31 mouse cellular contexts compared by ENCODE assay signal in genomic region chrX:7288976-7289375, GRCm38 (mm10). TPM values are rescaled to one million over a fixed set of nuclear protein-coding genes. Genes with fewer than 3 reads are reported as not detected.
DNase-seq lines count a peak whose midpoint lies in the region; ATAC-seq and TF ChIP-seq lines count a peak whose summit lies in the region.
"Had no signal": no experiment of that assay in that cellular context is flagged by ENCODE, and none has a peak within 500 bp of the region (broad histone marks: within the 10 kb centered on the region; RNA-seq: fewer than 3 reads in every experiment).

No protein-coding gene starts in this region.

- H3K27ac ChIP-seq in kidney, postnatal 0 days: no peak overlapping the region
- H3K27ac ChIP-seq in kidney, adult 2 months (ENCODE audit: insufficient read depth, low read depth, low read length): no peak overlapping the region
- H3K27ac ChIP-seq: embryonic facial prominence, embryonic 13.5 days; heart, adult 2 months; layer of hippocampus, adult 2 months; liver, embryonic 14.5 days; lung, embryonic 15.5 days; midbrain, embryonic 13.5 days; stomach, embryonic 15.5 days had no signal

- no peak for ATAC-seq in kidney, postnatal 0 days (replicated peaks; ENCODE audit: low FRiP score, low read depth)
- ATAC-seq in cerebellum, adult (ENCODE audit: insufficient number of reproducible peaks, low FRiP score, low TSS enrichment): no peak
- ATAC-seq: activated CD4-positive, CD25-positive, alpha-beta regulatory T cell, adult 4 months; forebrain, postnatal 0 days; intestine, embryonic 16.5 days; midbrain, embryonic 13.5 days had no signal

- H3K9me3 ChIP-seq in kidney, postnatal 0 days (replicated peaks; ENCODE audit: low read length): no peaks in the 10 kb centered on the region
- H3K9me3 ChIP-seq: embryonic facial prominence, embryonic 13.5 days; heart, embryonic 12.5 days; lung, embryonic 15.5 days; midbrain, embryonic 13.5 days; stomach, embryonic 15.5 days had no signal

- H3K4me3 ChIP-seq in kidney, postnatal 0 days (replicated peaks; ENCODE audit: low read depth, low read length): no peak overlapping the region
- no peak overlapping the region for H3K4me3 ChIP-seq in kidney, adult 2 months (ENCODE audit: insufficient read depth, low read depth, low read length)
- H3K4me3 ChIP-seq: embryonic facial prominence, embryonic 13.5 days; erythroblast, embryonic 14.5 days; heart, adult 2 months; heart, embryonic 12.5 days; layer of hippocampus, adult 2 months; lung, embryonic 15.5 days; megakaryocyte, embryonic 14.5 days; midbrain, embryonic 13.5 days; stomach, embryonic 15.5 days had no signal

- WGBS in kidney, postnatal 0 days: 28% methylated on average over 2 of the region's 2 CpGs
- whole genome bisulfite sequencing in kidney, adult 2 months: 5% methylated on average over 2 of the region's 2 CpGs

- no peak overlapping the region for H3K4me2 ChIP-seq in kidney, postnatal 0 days (ENCODE audit: low read length)
- H3K4me2 ChIP-seq: embryonic facial prominence, embryonic 13.5 days; heart, embryonic 12.5 days; lung, embryonic 15.5 days; midbrain, embryonic 13.5 days; stomach, embryonic 15.5 days had no signal

- peak; percentile 17 for DNase-seq in kidney, postnatal 0 days (ENCODE audit: low spot score)
- DNase-seq in kidney, adult 2 months: no peak
- DNase-seq in R1 (ENCODE audit: low read depth, low spot score): peak; percentile 3
- DNase-seq in embryo, embryonic 10 days (ENCODE audit: low spot score): peak; percentile 32
- DNase-seq in mesoderm, embryonic 11.5 days (ENCODE audit: low read depth, low spot score): peak; percentile 34
- no peak for DNase-seq in heart, postnatal 36 days
- no peak for DNase-seq in adrenal gland, adult (ENCODE audit: inconsistent age in 2 of 2, low spot score in 1 of 2)
- DNase-seq: adrenal gland, adult 8-10 months; B cell, adult 2 months; cerebellum, adult 11-12 months; cerebellum, adult 9-11 months; forebrain, postnatal 0 days; heart, adult 2 months; kidney, adult 9 months; kidney, postnatal 36 days; left cerebral cortex, postnatal 4 days; right cerebral cortex, postnatal 25 days; thymus, postnatal 14 days had no signal

- intact Hi-C loops in heart, postnatal 36 days (cut with DNase I): no loop called here

- H3K36me3 ChIP-seq in kidney, postnatal 0 days (ENCODE audit: insufficient read depth, low read length): no peaks in the 10 kb centered on the region
- no peaks in the 10 kb centered on the region for H3K36me3 ChIP-seq in kidney, adult 2 months (ENCODE audit: control insufficient read depth, insufficient read depth, low read length)
- H3K36me3 ChIP-seq: embryonic facial prominence, embryonic 13.5 days; lung, embryonic 15.5 days; midbrain, embryonic 13.5 days; stomach, embryonic 15.5 days had no signal

- no peak for TF ChIP-seq POLR2A in kidney, adult 2 months (IDR thresholded peaks at IDR 0.05; ENCODE audit: low read depth, low read length)

- H3K9ac ChIP-seq in kidney, postnatal 0 days (ENCODE audit: low read depth, low read length): no peak overlapping the region
- H3K9ac ChIP-seq: embryonic facial prominence, embryonic 13.5 days; forebrain, postnatal 0 days; heart, embryonic 12.5 days; liver, embryonic 14.5 days; lung, embryonic 15.5 days; midbrain, embryonic 13.5 days; stomach, embryonic 15.5 days had no signal

- no peak for TF ChIP-seq CTCF in kidney, postnatal 0 days (IDR thresholded peaks at IDR 0.05; ENCODE audit: low read depth)
- TF ChIP-seq CTCF in kidney, adult 2 months (conservative IDR thresholded peaks at IDR 0.05; ENCODE audit: insufficient read depth, insufficient read length, low read depth, low read length): no peak

- no peaks in the 10 kb centered on the region for H3K4me1 ChIP-seq in kidney, postnatal 0 days (replicated peaks; ENCODE audit: insufficient read depth, low read length)
- H3K4me1 ChIP-seq in kidney, adult 2 months (ENCODE audit: control insufficient read depth, insufficient read depth, low read length): no peaks in the 10 kb centered on the region
- H3K4me1 ChIP-seq: embryonic facial prominence, embryonic 13.5 days; lung, embryonic 15.5 days; megakaryocyte, embryonic 14.5 days; midbrain, embryonic 13.5 days; stomach, embryonic 15.5 days had no signal

- no peaks in the 10 kb centered on the region for H3K27me3 ChIP-seq in kidney, postnatal 0 days (ENCODE audit: insufficient read depth, low read length)
- H3K27me3 ChIP-seq in kidney, adult 2 months (replicated peaks; ENCODE audit: control insufficient read depth, insufficient read depth, low read length): no peaks in the 10 kb centered on the region
- H3K27me3 ChIP-seq: CH12.LX; embryonic facial prominence, embryonic 13.5 days; heart, embryonic 12.5 days; lung, embryonic 15.5 days; midbrain, embryonic 13.5 days; stomach, embryonic 15.5 days had no signal

RNA-seq across cellular contexts. Expression of gene Clcn5, which starts 30.2 kb away (rescaled TPM):
- polyA plus RNA-seq in kidney, postnatal 0 days (2015; fragmentation: Nextera tagmentation; extraction: Ambion mirVana): 12.5 and 13.7 TPM in 2 replicates
- 19.1 and 20.4 TPM in 2 replicates for polyA plus RNA-seq in kidney, adult 2 months (2012; rRNA removed)
- total RNA-seq in heart, postnatal 36 days (2021): 1 to 10 TPM; 2.4 to 4.3 TPM

Comparison
In these comparisons a context has a peak if more than half of its experiments do, and no peak if none do; other contexts are left out.
1. DNase-seq: peak in kidney, postnatal 0 days (single experiment), R1 (single experiment), embryo, embryonic 10 days (single experiment) and mesoderm, embryonic 11.5 days (single experiment); none in kidney, adult 2 months (single experiment), heart, postnatal 36 days (0 of 2) and adrenal gland, adult (0 of 2).